Mouse (Mus musculus): Measurements from ENCODE around the gene Cdk19. TPM values are rescaled to one million over a fixed set of nuclear protein-coding genes. Genes with fewer than 3 reads are reported as not detected.

Cdk19 gene
- polyA plus RNA-seq, 1 experiment: 2.8 TPM

DNA sequence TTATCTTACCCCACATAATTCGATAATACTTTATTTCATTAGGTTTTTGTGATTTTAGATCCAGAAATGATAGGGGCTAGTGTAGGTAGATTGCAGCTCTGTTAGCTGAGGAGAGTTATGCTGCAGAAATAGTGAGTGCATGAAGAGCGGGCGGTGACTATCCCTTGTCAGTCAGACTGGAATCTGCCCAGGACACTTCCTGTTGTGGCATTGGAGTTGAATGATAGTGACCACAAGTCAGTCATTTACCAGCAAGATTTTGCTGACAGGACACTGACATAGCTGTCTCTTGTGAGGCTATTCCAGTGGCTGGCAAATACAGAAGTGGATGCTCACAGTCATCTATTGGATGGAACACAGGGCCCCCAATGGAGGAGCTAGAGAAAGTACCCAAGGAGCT lies 97.8 kb downstream of the Cdk19 start:
- 0 out of 2 replicates have a peak, but pooled peaks cover 3% of the 10 kb centered on the region for H3K36me3 ChIP-seq (ENCODE audit: control insufficient read depth, insufficient read depth, low read length)
- no peak overlapping the region for H3K4me3 ChIP-seq (ENCODE audit: low read depth, low read length)
- H3K4me1 ChIP-seq (ENCODE audit: control insufficient read depth, insufficient read depth, insufficient read length, low read length): peaks cover 1% of the 10 kb centered on the region; the same call in 1 of the 2 replicates
- no peaks in the 10 kb centered on the region for H3K27me3 ChIP-seq (ENCODE audit: control insufficient read depth, insufficient read depth, low read length)
- TF ChIP-seq POLR2A (IDR thresholded peaks at IDR 0.05; ENCODE audit: low read depth, low read length) (no peak), CTCF (IDR thresholded peaks at IDR 0.05; ENCODE audit: extremely low read depth, insufficient read length, insufficient replicate concordance, low read depth, low read length) (no peak)
- 94% methylated on average over 3 of the region's 3 CpGs for WGBS
- no peak overlapping the region for H3K27ac ChIP-seq (ENCODE audit: insufficient read depth, low read depth, low read length)

DNA sequence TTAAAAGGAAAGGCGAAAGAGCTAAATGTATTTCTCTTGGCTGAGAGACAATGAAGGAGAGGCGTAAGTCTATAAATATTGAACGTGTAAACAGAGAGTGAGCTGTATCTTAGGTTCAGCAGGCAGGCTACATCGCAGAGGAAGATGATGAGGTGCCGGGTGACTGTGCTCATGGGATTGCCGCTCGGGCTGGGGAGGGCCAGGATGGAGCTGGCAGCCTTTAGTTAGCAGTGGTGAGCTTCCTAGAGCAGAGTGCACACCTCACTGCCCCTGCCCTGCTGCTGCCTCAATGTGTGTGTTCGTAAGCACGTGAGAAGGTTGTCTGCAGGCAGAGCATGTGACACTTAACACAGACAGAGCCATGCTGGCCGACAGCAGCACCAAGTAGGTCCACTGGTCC lies 101.4 kb downstream of the Cdk19 start:
- Histone ChIP-seq H3K27ac (ENCODE audit: insufficient read depth, low read depth, low read length) (no peak overlapping the region), H3K36me3 (ENCODE audit: control insufficient read depth, insufficient read depth, low read length) (no peaks in the 10 kb centered on the region), H3K27me3 (ENCODE audit: control insufficient read depth, insufficient read depth, low read length) (no peaks in the 10 kb centered on the region), H3K4me1 (ENCODE audit: control insufficient read depth, insufficient read depth, insufficient read length, low read length) (peaks cover 16% of the 10 kb centered on the region), H3K4me3 (ENCODE audit: low read depth, low read length) (no peak overlapping the region)
- TF ChIP-seq POLR2A (IDR thresholded peaks at IDR 0.05; ENCODE audit: low read depth, low read length) (no peak), CTCF (IDR thresholded peaks at IDR 0.05; ENCODE audit: extremely low read depth, insufficient read length, insufficient replicate concordance, low read depth, low read length) (no peak)
- 75% methylated on average over 10 of the region's 10 CpGs for WGBS

DNA sequence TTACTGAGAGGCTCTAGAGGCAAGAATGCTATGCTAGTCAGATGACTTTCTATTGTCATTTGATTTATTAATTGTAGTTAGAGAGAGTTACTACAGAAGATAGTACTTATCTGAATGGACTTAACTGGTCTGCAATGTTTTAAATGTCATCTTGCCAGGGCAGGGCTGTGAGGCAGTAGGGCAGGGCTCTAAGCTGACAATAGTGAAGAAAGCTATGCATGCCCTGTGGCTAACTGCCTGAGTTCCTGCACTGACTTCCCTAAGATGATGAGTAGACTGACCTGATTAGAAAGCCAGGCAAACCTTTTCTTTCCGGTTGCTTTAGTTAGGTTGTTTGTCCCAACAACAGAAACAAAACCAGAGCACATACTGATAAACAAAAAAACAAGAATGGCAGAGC lies 102.7 kb downstream of the Cdk19 start:
- TF ChIP-seq CTCF (IDR thresholded peaks at IDR 0.05; ENCODE audit: extremely low read depth, insufficient read length, insufficient replicate concordance, low read depth, low read length) (no peak), POLR2A (IDR thresholded peaks at IDR 0.05; ENCODE audit: low read depth, low read length) (no peak)
- Histone ChIP-seq H3K4me3 (ENCODE audit: low read depth, low read length) (no peak overlapping the region), H3K27ac (ENCODE audit: insufficient read depth, low read depth, low read length) (peak overlapping the region; percentile 47; the same call in 1 of the 2 replicates), H3K27me3 (ENCODE audit: control insufficient read depth, insufficient read depth, low read length) (no peaks in the 10 kb centered on the region), H3K4me1 (ENCODE audit: control insufficient read depth, insufficient read depth, insufficient read length, low read length) (peaks cover 16% of the 10 kb centered on the region), H3K36me3 (ENCODE audit: control insufficient read depth, insufficient read depth, low read length) (no peaks in the 10 kb centered on the region)
- 81% methylated on average over 1 of the region's 1 CpGs for WGBS

DNA sequence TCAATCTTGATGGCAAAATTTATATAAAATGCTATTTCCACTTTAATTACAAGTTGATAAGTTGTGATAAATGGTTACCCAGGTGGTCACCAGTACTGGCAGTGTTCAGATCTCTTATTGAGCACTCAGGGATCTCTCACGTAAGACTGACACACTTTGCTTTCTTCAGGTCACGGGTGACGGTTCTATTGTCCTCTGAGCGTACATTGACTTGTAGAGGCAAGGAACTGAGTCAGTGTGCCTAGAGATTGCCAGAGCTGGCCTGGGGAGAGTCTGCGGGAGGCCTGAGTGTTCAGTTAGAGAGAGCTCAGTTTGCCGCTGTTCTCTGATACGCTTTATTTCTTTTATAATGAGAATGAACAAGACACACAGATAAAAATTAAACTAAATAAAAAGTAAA lies 104.0 kb downstream of the Cdk19 start:
- Histone ChIP-seq H3K4me3 (ENCODE audit: low read depth, low read length) (no peak overlapping the region), H3K4me1 (ENCODE audit: control insufficient read depth, insufficient read depth, insufficient read length, low read length) (peaks cover 23% of the 10 kb centered on the region), H3K27me3 (ENCODE audit: control insufficient read depth, insufficient read depth, low read length) (no peaks in the 10 kb centered on the region), H3K27ac (ENCODE audit: insufficient read depth, low read depth, low read length) (peak overlapping the region; percentile 54), H3K36me3 (ENCODE audit: control insufficient read depth, insufficient read depth, low read length) (no peaks in the 10 kb centered on the region)
- TF ChIP-seq POLR2A (IDR thresholded peaks at IDR 0.05; ENCODE audit: low read depth, low read length): no peak
- no peak for TF ChIP-seq CTCF (IDR thresholded peaks at IDR 0.05; ENCODE audit: extremely low read depth, insufficient read length, insufficient replicate concordance, low read depth, low read length)
- 34% methylated on average over 7 of the region's 7 CpGs for WGBS

DNA sequence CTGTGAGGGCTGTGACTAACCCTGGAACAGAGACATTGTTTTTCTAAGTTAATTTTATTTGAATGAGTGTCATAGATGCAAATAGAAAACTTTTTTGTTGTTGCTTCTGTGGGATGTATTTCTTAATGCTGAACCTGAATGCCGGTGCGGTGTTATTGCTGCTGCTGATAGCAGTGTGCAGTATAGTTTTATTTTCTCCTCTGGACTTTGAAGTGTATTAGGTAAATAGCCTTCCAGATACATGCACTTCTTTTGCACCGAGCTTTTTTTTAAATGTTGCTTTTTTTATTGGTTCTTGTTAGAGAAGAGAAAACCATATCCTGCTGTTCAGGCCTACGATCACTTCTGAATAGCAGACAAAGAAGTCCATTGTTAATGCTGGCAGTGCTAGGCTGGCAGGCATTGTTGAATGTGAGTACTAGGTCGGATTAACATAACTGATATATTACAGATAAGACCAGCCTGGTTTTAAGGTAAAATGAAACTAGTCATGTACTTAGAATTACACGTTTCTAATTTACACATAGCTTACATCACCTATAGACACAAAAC lies 104.5 kb downstream of the Cdk19 start:
- Histone ChIP-seq H3K27ac (ENCODE audit: insufficient read depth, low read depth, low read length) (peak overlapping the region; percentile 54), H3K4me3 (ENCODE audit: low read depth, low read length) (no peak overlapping the region), H3K4me1 (ENCODE audit: control insufficient read depth, insufficient read depth, insufficient read length, low read length) (peaks cover 23% of the 10 kb centered on the region), H3K36me3 (ENCODE audit: control insufficient read depth, insufficient read depth, low read length) (no peaks in the 10 kb centered on the region), H3K27me3 (ENCODE audit: control insufficient read depth, insufficient read depth, low read length) (no peaks in the 10 kb centered on the region)
- WGBS: 25% methylated on average over 6 of the region's 6 CpGs
- TF ChIP-seq CTCF (IDR thresholded peaks at IDR 0.05; ENCODE audit: extremely low read depth, insufficient read length, insufficient replicate concordance, low read depth, low read length) (no peak), POLR2A (IDR thresholded peaks at IDR 0.05; ENCODE audit: low read depth, low read length) (no peak)

DNA sequence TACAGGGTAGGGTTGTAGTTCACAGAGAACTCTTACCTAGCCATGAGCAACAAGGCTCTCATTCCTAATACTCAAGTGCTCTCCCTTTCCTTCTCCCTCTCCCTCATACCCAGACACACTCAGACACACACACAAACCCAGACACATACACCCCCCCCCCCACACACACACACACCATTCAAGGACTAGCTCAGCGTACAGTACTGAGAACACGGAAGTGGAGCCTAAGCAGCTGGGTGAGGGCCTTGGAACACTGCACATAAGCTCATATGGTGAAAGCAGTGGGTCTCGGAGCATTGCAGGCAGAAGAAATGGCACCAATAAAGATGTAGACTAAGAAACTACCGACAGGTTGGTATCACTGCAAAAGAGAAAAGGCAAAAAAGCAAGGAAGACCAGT lies 105.2 kb downstream of the Cdk19 start:
- Histone ChIP-seq H3K27me3 (ENCODE audit: control insufficient read depth, insufficient read depth, low read length) (no peaks in the 10 kb centered on the region), H3K4me3 (ENCODE audit: low read depth, low read length) (no peak overlapping the region), H3K4me1 (ENCODE audit: control insufficient read depth, insufficient read depth, insufficient read length, low read length) (peaks cover 23% of the 10 kb centered on the region), H3K27ac (ENCODE audit: insufficient read depth, low read depth, low read length) (peak overlapping the region; percentile 59), H3K36me3 (ENCODE audit: control insufficient read depth, insufficient read depth, low read length) (no peaks in the 10 kb centered on the region)
- TF ChIP-seq POLR2A (IDR thresholded peaks at IDR 0.05; ENCODE audit: low read depth, low read length): no peak
- TF ChIP-seq CTCF (IDR thresholded peaks at IDR 0.05; ENCODE audit: extremely low read depth, insufficient read length, insufficient replicate concordance, low read depth, low read length): no peak
- whole genome bisulfite sequencing: 29% methylated on average over 4 of the region's 4 CpGs

DNA sequence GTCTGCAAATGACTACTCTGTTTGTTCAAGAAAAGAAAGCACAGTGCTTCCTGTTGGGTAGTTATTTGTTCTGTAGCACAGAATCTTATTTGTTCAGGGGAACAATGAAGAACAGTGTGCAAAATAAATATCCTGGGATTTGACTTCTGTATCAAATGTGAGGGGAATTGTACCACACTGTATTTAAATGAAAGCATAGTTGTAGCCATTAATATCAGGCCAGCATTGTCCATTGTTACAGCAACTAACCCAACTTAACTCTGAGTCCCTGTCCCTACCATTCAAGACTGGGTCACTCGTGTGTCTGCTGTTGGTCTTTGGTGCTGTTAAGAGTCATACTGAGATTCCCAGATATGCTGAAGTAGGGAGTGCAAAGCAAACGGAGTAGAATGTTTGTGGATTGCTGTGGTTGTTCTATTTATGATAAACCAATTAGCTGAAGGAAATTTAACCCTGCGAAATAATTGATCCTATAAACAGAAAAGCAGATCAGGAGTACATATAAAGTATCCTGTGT lies 106.8 kb downstream of the Cdk19 start:
- Histone ChIP-seq H3K27ac (ENCODE audit: insufficient read depth, low read depth, low read length) (no peak overlapping the region), H3K27me3 (ENCODE audit: control insufficient read depth, insufficient read depth, low read length) (no peaks in the 10 kb centered on the region), H3K4me1 (ENCODE audit: control insufficient read depth, insufficient read depth, insufficient read length, low read length) (peaks cover 23% of the 10 kb centered on the region), H3K4me3 (ENCODE audit: low read depth, low read length) (no peak overlapping the region), H3K36me3 (ENCODE audit: control insufficient read depth, insufficient read depth, low read length) (no peaks in the 10 kb centered on the region)
- TF ChIP-seq CTCF (IDR thresholded peaks at IDR 0.05; ENCODE audit: extremely low read depth, insufficient read length, insufficient replicate concordance, low read depth, low read length): no peak
- no peak for TF ChIP-seq POLR2A (IDR thresholded peaks at IDR 0.05; ENCODE audit: low read depth, low read length)
- WGBS: 48% methylated on average over 3 of the region's 3 CpGs
